Comparison of ENCODE assay signal across 29 mouse cellular contexts in the genomic region with DNA sequence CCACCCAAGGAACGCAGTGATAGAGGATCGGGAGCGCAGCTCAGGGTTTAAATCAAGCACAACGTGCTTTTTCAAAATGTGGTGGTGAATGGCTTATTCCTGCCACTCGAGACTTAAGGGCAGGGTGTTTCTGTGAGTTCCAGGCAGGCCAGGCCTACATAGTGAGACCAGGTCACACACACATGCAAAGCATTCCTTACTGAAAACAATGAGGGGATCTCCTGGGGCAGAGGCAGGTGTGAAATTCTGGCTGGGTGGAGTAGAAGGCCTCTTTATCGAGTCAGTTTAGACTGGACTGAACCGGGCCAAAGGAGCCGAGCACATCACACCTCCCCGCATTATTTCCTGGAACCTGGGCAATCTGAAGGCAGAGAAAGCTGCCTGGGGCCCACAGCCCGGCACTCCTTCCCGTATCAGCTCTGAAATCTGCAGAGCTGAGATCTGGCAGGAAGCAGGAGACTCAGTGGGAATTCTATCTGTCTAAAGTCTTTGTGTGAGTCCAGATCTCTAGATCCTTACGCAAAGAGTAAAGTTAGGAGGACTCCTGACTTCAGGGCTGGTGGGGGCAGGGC. TPM values are rescaled to one million over a fixed set of nuclear protein-coding genes. Genes with fewer than 3 reads are reported as not detected.
DNase-seq lines count a peak whose midpoint lies in the region; ATAC-seq lines count a peak whose summit lies in the region.
"Had no signal": no experiment of that assay in that cellular context is flagged by ENCODE, and none has a peak within 500 bp of the region (broad histone marks: within the 10 kb centered on the region; RNA-seq: fewer than 3 reads in every experiment).

No protein-coding gene starts in this region.

- H3K27me3 ChIP-seq in kidney, embryonic 16.5 days (ENCODE audit: insufficient read depth, low read length): no peaks in the 10 kb centered on the region
- no peaks in the 10 kb centered on the region for H3K27me3 ChIP-seq in stomach, embryonic 16.5 days (ENCODE audit: control insufficient read depth, insufficient read depth, low read length)
- H3K27me3 ChIP-seq: limb, embryonic 13.5 days; liver, embryonic 12.5 days; neural tube, embryonic 15.5 days; stomach, embryonic 15.5 days had no signal

- H3K4me3 ChIP-seq in kidney, embryonic 16.5 days (ENCODE audit: low read length): no peak overlapping the region
- no peak overlapping the region for H3K4me3 ChIP-seq in stomach, embryonic 16.5 days (replicated peaks; ENCODE audit: low read length)
- H3K4me3 ChIP-seq: hindbrain, embryonic 10.5 days; layer of hippocampus, adult 2 months; limb, embryonic 13.5 days; liver, embryonic 12.5 days; midbrain, embryonic 10.5 days; neural tube, embryonic 15.5 days; stomach, embryonic 15.5 days had no signal

- H3K9ac ChIP-seq in kidney, embryonic 16.5 days (replicated peaks; ENCODE audit: low read length): no peak overlapping the region
- H3K9ac ChIP-seq in stomach, embryonic 16.5 days (ENCODE audit: low read length): peak overlapping the region; percentile 39; the same call in 1 of the 2 replicates
- H3K9ac ChIP-seq: forebrain, postnatal 0 days; limb, embryonic 13.5 days; liver, embryonic 12.5 days; neural tube, embryonic 15.5 days; stomach, embryonic 15.5 days had no signal

- no peaks in the 10 kb centered on the region for H3K36me3 ChIP-seq in kidney, embryonic 16.5 days (ENCODE audit: insufficient read depth, low read length)
- no peaks in the 10 kb centered on the region for H3K36me3 ChIP-seq in stomach, embryonic 16.5 days (ENCODE audit: control insufficient read depth, insufficient read depth, low read length)
- H3K36me3 ChIP-seq: hindbrain, embryonic 10.5 days; limb, embryonic 13.5 days; liver, embryonic 12.5 days; midbrain, embryonic 10.5 days; neural tube, embryonic 15.5 days; stomach, embryonic 15.5 days had no signal

- no peak overlapping the region for H3K4me2 ChIP-seq in kidney, embryonic 16.5 days (replicated peaks; ENCODE audit: low read depth, low read length)
- H3K4me2 ChIP-seq in stomach, embryonic 16.5 days (ENCODE audit: low read depth, low read length): no peak overlapping the region
- H3K4me2 ChIP-seq: limb, embryonic 13.5 days; liver, embryonic 12.5 days; neural tube, embryonic 15.5 days; stomach, embryonic 15.5 days had no signal

- H3K27ac ChIP-seq in kidney, embryonic 16.5 days (ENCODE audit: low read length): no peak overlapping the region
- no peak overlapping the region for H3K27ac ChIP-seq in stomach, embryonic 16.5 days (ENCODE audit: low read length)
- H3K27ac ChIP-seq: hindbrain, embryonic 10.5 days; hindbrain, postnatal 0 days; kidney, postnatal 0 days; layer of hippocampus, adult 2 months; limb, embryonic 13.5 days; liver, embryonic 12.5 days; midbrain, embryonic 10.5 days; neural tube, embryonic 15.5 days; stomach, embryonic 15.5 days had no signal

- 23% methylated on average over 12 of the region's 12 CpGs for WGBS in kidney, embryonic 16.5 days
- 21% methylated on average over 12 of the region's 12 CpGs for WGBS in stomach, embryonic 16.5 days

- DNase-seq in kidney, adult 18-20 months: peak; percentile 11
- peak; percentile 99 for DNase-seq in ES-CJ7 (ENCODE audit: low read depth, low spot score)
- peak; percentile 91 for DNase-seq in WW6 (ENCODE audit: low read depth, low spot score)
- no peak for DNase-seq in layer of hippocampus, postnatal 14 days (ENCODE audit: low spot score in 2 of 2)
- DNase-seq in layer of hippocampus, postnatal 36 days: no peak
- DNase-seq: adrenal gland, adult 8-10 months; cerebellum, adult 18-20 months; cerebellum, postnatal 14 days; embryo, embryonic 11 days; forebrain, postnatal 0 days; lung, adult 18-20 months; lung, postnatal 10 days; thymus, adult 2 months; thymus, postnatal 4 days had no signal

- no peak for ATAC-seq in kidney, embryonic 16.5 days (ENCODE audit: low FRiP score, low TSS enrichment)
- no peak for ATAC-seq in stomach, embryonic 16.5 days (ENCODE audit: insufficient read depth, low FRiP score)
- ATAC-seq: activated CD4-positive, CD25-positive, alpha-beta regulatory T cell, adult 4 months; forebrain, postnatal 0 days; hindbrain, postnatal 0 days; liver, embryonic 12.5 days had no signal

- H3K9me3 ChIP-seq in kidney, embryonic 16.5 days (ENCODE audit: low read length): no peaks in the 10 kb centered on the region
- H3K9me3 ChIP-seq in stomach, embryonic 16.5 days (replicated peaks; ENCODE audit: control insufficient read depth, low read length): no peaks in the 10 kb centered on the region
- H3K9me3 ChIP-seq: hindbrain, embryonic 10.5 days; limb, embryonic 13.5 days; liver, embryonic 12.5 days; neural tube, embryonic 15.5 days; stomach, embryonic 15.5 days had no signal

- H3K4me1 ChIP-seq in kidney, embryonic 16.5 days (ENCODE audit: insufficient read depth, low read length): no peaks in the 10 kb centered on the region
- no peaks in the 10 kb centered on the region for H3K4me1 ChIP-seq in stomach, embryonic 16.5 days (ENCODE audit: control insufficient read depth, insufficient read depth, low read length)
- H3K4me1 ChIP-seq: hindbrain, embryonic 10.5 days; limb, embryonic 13.5 days; midbrain, embryonic 10.5 days; neural tube, embryonic 15.5 days; stomach, embryonic 15.5 days had no signal

RNA-seq across cellular contexts. Expression of a gene that starts 32.2 kb away (rescaled TPM):
- not detected in 2 replicates for polyA plus RNA-seq in kidney, embryonic 16.5 days (2015; fragmentation: Nextera tagmentation; extraction: Ambion mirVana)
- 0.12 TPM in 1 of 2 replicates, not detected in the other for polyA plus RNA-seq in stomach, embryonic 16.5 days (2015; fragmentation: Nextera tagmentation; extraction: Ambion mirVana)
- total RNA-seq in layer of hippocampus, postnatal 14 days (2021): not detected
- total RNA-seq in layer of hippocampus, postnatal 36 days (2021): not detected
- total RNA-seq: adrenal gland, adult 8-10 months; forebrain, postnatal 0 days; gastrocnemius, postnatal 4 days; hindbrain, postnatal 0 days; layer of hippocampus, adult 2 months; left cerebral cortex, postnatal 14 days had no signal
- polyA plus RNA-seq: activated CD4-positive, CD25-positive, alpha-beta regulatory T cell, adult 4 months; forebrain, postnatal 0 days; heart, postnatal 0 days; hindbrain, postnatal 0 days; kidney, postnatal 0 days; liver, embryonic 12.5 days; neural tube, embryonic 15.5 days had no signal

RNA-seq across cellular contexts. Expression of a gene that starts 48.3 kb away (rescaled TPM):
- polyA plus RNA-seq in kidney, embryonic 16.5 days (2015; fragmentation: Nextera tagmentation; extraction: Ambion mirVana): not detected in 2 replicates
- 0.05 and 0.15 TPM in 2 replicates for polyA plus RNA-seq in stomach, embryonic 16.5 days (2015; fragmentation: Nextera tagmentation; extraction: Ambion mirVana)
- under 1 TPM in 1 of 2 experiments, not detected in 1; 0.16 TPM for total RNA-seq in layer of hippocampus, postnatal 14 days (2021)
- under 1 TPM in 1 of 2 experiments, not detected in 1; 0.05 TPM for total RNA-seq in layer of hippocampus, postnatal 36 days (2021)
- total RNA-seq: forebrain, postnatal 0 days; gastrocnemius, postnatal 4 days; layer of hippocampus, adult 2 months had no signal
- polyA plus RNA-seq: hindbrain, embryonic 10.5 days; kidney, postnatal 0 days; limb, embryonic 13.5 days; liver, embryonic 12.5 days; midbrain, embryonic 10.5 days; neural tube, embryonic 15.5 days had no signal

Comparison
In these comparisons a context has a peak if more than half of its experiments do, and no peak if none do; other contexts are left out.
1. DNase-seq: peak in kidney, adult 18-20 months (single experiment), ES-CJ7 (single experiment) and WW6 (single experiment); none in layer of hippocampus, postnatal 14 days (0 of 2) and layer of hippocampus, postnatal 36 days (0 of 2).